Mouse (Mus musculus): ENCODE data around the gene Kif4.
A peak's percentile ranks its signal among the peaks of the same experiment; 100 is the strongest.

The Kif4 gene

DNA sequence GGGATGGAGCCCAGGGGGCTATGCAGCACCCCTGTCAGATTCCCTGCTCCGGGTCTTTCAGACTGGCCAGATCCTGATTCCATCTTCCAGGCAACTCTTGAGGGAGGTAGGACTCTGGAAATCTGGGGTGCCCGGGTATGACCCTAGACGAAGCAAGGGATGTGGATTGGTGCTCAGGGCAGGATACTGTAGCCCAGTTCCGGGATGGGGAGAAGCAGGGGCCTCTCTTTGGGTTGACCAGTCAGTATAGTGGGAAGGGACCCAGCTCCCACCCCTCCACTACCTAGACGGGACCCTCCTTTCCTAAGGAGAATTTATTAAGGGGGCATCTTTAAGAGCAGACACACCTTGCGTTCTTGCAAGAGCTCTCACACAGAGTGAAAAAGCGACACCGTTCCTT, 104.7 kb downstream of the Kif4 start:
- no peak for DNase-seq (ENCODE audit: low read depth)

DNA sequence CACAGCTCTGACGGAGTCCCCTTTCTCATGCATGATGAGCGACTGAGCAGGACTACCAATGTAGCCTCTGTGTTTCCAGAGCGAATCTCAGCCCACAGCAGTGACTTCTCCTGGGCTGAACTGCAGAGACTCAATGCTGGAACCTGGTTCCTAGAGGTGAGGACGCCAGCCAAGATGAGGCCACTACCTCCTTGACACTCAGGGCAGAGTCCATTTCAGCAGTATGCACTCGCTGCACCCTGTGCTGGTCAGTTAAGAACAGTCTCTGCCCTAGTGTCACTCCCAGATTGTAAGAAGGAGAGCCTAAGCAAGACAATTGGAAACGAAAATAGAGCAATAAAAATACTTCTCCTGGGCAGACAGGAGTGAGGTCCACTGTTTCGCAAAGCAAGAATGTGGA, 108.8 kb downstream of the Kif4 start:
- DNase-seq (ENCODE audit: low read depth): no peak

DNA sequence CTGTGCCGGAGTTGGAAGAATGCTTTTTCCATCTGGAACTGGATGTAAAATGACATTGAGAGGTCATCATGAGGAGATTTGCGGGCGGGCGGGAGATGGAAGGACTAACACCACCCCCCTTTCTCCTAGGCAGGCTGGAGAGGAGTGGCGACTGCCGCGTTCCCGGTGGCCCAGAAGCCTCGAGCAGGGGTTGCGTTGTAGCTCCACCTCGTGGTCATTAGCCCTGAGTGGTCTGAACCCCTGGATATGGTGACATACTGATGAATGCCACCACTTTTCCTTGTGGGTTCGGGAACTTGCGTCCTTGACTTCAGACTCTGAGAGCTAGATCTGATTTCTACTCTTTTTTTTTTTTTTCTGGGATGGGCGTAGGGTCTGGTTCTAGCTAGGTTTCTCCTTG, 113.4 kb downstream of the Kif4 start:
- peak; percentile 12 for DNase-seq (ENCODE audit: low read depth)

DNA sequence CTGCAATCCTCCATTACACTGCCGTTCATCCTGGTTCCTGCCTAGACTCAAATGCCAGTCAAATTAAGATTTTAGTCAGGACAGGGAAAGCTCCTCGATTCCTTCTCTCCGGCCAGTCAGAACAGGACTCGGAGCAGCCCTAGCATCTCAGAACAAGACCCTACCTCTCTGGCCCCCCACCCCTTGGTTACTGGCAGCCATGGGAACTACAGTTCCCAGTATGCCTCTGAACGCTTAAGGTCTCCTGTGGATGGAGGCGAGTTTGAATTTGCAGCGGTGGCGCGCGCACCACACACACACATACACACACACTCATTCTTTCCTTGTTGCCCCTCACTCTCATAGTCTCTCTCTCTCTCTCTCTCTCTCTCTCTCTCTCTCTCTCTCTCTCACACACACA, 113.9 kb downstream of the Kif4 start:
- no peak for DNase-seq (ENCODE audit: low read depth)

DNA sequence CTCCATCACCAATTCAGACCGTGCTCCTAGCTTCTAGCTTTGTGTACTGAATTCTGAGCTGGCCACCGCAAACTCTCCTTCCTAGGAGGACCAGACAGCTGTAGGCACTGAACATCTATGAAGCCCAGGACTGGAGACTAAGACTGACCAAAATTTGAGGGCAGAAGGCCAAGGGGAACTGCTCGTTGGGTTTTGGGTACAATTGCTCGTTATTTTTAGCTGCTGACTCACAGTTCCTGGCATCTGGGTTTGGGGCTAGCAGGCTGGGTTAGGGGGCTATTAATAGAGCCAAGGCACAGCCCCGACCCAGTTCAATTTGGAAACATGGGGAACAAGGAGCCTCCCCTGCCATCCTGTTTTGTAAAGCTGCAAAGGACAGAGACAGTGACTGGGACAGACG, 115.2 kb downstream of the Kif4 start:
- DNase-seq (ENCODE audit: low read depth): no peak

DNA sequence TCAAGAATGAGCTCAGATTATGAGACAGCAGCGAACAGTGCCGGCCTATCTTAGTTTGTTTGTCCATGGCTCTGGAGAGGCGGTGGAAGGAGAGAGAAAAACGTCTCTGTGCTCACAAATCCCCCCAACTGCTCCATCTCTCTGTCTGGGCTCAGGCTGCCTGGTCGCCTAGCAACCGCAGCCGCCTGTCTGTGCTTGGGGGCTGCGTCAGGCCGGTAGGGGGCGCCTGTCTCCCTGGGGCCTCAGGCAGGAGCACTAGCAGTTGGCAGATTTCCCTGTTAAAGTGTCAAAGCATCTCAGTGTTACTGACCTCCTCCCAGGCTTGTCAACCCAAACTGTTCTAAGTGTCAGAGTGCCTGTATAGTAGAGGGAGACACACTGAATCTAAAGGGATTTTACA, 116.4 kb downstream of the Kif4 start:
- DNase-seq (ENCODE audit: low read depth): peak; percentile 27

DNA sequence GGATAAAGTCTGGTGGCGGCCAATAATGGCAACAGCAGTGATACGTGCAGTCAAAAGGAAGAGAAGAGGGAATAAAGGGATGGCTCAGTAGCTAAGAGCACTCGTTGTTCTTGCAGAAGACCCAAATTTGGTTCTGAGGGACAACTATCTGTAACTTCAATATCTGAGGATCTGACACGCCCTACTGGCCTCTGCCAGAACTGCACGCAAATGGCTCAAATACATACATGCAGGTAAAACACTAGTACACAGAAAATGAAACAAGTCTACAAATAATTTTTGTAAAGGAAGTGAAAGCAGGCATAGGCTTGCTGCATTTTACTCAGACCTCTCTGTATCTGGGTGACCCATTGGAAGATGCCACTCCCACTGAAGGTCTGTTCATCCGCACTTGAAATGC, 140.3 kb downstream of the Kif4 start:
- DNase-seq (ENCODE audit: low read depth): peak; percentile 50

DNA sequence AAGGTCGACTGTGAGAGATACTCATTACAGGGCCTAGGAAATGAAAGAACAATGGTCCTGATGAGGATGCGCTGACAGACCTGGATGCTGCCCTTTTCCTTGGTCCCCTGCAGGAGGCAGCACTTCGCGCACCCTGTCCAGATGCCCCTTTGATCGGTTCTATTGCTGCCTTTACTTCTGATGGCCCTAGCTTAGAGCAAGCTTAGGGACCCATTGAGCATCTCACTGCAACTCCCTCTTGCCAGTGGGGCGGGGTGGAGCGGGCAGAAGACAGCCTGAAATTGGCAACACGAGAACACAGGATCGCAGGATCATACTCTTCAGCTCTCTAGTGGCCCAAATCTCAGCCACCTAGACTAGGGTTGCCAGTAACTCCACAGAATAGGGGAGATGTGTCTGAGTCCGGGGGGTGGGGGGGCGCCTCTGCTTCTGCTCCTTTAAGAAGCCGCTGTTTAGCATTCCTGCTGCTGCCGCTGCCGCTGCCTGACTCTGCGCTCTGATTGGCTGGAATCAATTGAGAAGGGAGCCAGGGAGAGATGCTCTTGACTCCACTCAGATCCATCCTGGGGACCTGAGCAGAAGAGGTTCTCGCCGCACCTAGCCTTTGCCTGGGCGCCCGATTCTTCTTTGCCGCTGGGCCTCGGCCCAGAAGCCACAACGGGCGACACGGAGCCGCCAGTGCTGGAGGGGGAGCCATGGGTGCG, 141.8 kb downstream of the Kif4 start, which contains the start of gene Dlg3:
Gene Dlg3, plus strand, starts transcription at position 542 of the 704 bp plus-strand sequence.
- DNase-seq (ENCODE audit: low read depth): peak; percentile 54

DNA sequence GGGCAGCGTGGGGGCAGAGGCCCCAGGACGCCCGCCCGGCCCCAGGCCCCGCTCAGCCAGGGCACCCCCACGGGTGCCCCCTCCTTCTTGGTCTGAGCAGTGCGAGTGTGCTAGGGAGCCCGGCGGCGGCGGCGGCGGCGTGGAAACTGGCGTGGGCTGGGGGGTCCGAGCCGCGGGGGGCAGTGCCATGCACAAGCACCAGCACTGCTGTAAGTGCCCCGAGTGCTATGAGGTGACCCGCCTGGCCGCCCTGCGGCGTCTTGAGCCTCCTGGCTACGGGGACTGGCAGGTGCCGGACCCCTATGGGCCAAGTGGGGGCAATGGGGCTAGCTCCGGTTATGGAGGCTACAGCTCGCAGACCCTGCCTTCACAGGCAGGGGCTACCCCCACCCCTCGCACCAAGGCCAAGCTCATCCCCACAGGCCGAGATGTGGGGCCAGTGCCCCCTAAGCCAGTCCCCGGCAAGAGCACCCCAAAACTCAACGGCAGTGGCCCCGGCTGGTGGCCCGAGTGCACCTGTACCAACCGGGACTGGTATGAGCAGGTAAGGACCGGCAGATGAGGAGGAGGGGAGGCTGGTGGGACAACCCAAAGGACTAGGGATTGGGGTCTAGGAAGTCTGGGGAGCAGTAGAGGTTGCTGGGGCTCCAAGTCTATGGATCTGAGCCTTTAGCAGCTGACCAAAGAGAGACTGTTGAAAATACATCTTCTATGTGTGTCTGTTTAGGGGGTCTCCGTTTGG, 142.5 kb downstream of the Kif4 start:
- DNase-seq (ENCODE audit: low read depth): no peak

DNA sequence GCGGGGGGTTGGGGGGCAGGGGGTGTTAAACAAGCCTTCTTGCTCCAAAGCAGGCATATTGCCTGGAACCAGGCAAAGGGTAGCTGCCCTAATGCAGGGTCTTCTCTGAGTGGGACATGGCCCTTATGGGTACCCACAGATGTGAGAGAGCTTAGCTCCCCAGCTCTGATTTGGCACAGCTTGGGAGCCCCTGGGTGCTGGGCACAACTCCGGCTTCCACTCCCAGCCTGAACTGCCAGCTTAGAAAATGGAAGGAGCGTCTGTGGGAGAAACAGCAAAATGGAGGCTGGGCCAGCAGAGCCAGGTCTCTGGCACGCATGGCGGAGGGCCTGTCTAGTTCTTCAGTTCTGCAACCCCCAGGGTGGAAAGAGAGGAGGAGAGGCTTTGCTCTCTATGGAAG, 143.7 kb downstream of the Kif4 start:
- no peak for DNase-seq (ENCODE audit: low read depth)

DNA sequence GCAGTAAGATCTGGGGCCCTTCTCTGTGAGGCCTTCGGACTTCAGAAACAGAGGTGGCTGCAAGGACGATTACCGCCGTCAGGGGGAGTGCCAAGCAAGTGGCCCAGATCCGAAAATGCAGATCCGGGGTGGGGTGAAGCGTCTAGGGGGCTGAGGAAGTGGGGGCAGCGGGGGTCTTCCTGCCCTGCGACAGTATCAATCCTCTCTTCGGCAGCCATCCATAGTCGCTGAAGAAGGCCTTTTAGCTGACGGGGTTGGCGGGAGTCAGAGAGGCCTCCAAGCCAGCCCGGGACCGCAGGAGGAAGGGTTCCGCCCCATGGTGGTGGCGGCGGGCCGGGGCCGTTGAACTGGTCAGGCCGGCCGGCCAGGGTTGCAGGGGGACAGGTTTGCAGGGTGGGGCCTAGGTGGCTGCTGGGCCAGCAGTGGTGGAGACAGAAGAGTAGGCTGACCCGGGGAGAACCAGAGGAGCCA, 148.8 kb downstream of the Kif4 start:
- DNase-seq (ENCODE audit: low read depth): peak; percentile 77

DNA sequence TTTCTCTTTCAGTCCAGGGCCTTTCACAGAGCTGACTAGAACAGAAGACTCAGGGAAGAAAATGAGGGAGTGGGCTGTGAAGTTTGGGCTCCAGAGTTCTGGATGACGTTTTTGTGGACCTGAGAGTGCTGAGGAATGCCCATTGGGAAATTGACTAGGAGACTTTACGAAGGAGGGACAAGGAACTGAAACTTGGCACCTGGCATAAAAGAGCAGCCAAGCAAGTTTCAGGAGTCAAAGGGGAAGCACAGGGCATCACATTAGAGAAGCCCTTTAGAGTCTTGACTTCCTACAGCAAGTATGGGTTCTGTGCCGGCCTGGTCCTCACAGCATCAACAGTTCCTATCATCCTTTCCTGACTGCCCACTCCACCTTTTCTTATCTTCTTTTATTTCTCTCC, 149.9 kb downstream of the Kif4 start:
- DNase-seq (ENCODE audit: low read depth): no peak

DNA sequence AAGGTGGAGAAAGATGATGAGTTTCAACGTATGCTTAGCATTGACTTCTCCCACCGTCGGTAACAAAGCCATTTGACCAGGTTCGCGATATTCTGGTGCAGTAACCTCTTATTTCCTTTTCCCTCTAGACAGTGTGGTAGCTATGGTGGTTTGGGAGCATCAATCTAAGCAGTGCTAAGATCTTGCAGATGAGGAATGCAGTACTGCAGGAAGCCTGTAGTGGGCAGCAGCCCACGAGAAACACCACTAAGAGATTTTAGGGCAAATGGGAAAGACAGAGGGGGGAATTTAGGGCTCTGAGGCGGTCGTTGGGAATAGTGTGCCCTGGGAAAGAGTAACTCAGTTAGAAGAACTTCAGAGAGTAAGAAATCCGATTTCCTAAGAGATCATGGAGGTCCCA, 151.0 kb downstream of the Kif4 start:
- peak; percentile 69 for DNase-seq (ENCODE audit: low read depth)

All from induced T-regulatory cell, adult 2 months (primary cell).